Mouse (Mus musculus) lung, adult 2 months (tissue): ENCODE data around the gene 1810062G17Rik. TPM values are rescaled to one million over a fixed set of nuclear protein-coding genes. Genes with fewer than 3 reads are reported as not detected.
A peak's percentile ranks its signal among the peaks of the same experiment; 100 is the strongest.

Experiments used
- DNase-seq: peaks from one replicate; pipeline ENCODE4 v3.0.0; 2022
- H3K4me1 ChIP-seq: fragments of 200-500 bp; 2 replicates; pipeline ENCODE4 v1.6.1; 2011; ENCODE audit warnings: low read length; ENCODE audit not compliant: control insufficient read depth, insufficient read depth
- H3K4me3 ChIP-seq: fragments of 200-500 bp; replicated peaks from 2 replicates; pipeline ENCODE3; 2011; ENCODE audit warnings: low read depth, mild to moderate bottlenecking, control low read depth, low read length; ENCODE audit errors: extremely low read depth
- CTCF ChIP-seq: fragments of 200-500 bp; IDR thresholded peaks from 2 replicates; pipeline ENCODE4 v1.5.1; 2011; ENCODE audit warnings: mild to moderate bottlenecking, low read length, control low read depth; ENCODE audit not compliant: insufficient read depth
- POLR2A ChIP-seq: fragments of 200-500 bp; IDR thresholded peaks from 2 replicates; pipeline ENCODE4 v1.6.1; 2011; ENCODE audit warnings: low read depth, mild to moderate bottlenecking, control low read depth, low read length, borderline replicate concordance; ENCODE audit errors: extremely low read depth
- WGBS: fragments of 180-500 bp; shearing (Covaris S2); methylation state at CpG from one replicate; pipeline ENCODE4 v1.1.7; 2018; 5-methylcytosine and 5-hydroxymethylcytosine counted together
- polyA plus RNA-seq: library from polyadenylated mRNA; depleted of rRNA; stranded (reverse); fragments of >200 nt; gene quantifications from 2 replicates; pipeline ENCODE4 v1.2.3, GENCODE M21; 2012

1810062G17Rik gene
- polyA plus RNA-seq, 1 experiment: 4.1 TPM

DNA sequence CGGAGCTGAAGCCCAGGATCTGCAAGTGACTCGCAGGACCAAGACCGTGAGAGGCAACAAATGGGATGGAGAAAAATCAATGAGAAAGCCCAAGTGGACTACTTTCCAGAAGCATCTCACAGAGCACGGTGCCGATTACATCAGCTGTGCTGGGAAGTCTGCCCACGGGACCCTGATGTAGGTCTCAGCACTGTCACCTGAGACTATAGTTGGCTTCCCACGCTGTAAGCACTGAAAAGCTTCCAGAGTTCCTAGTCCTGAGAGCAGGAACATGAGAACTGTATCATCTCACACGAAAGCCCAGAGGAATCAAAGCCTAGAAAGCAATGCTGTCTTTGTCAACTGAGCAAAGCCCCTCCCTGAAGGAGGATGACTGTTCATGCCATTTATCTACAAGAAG, 20.6 kb upstream of the 1810062G17Rik start:
- no peak for DNase-seq
- no peak for TF ChIP-seq POLR2A
- WGBS: 88% methylated on average over 8 of the region's 8 CpGs
- no peak overlapping the region for H3K4me3 ChIP-seq
- H3K4me1 ChIP-seq: no peaks in the 10 kb centered on the region

DNA sequence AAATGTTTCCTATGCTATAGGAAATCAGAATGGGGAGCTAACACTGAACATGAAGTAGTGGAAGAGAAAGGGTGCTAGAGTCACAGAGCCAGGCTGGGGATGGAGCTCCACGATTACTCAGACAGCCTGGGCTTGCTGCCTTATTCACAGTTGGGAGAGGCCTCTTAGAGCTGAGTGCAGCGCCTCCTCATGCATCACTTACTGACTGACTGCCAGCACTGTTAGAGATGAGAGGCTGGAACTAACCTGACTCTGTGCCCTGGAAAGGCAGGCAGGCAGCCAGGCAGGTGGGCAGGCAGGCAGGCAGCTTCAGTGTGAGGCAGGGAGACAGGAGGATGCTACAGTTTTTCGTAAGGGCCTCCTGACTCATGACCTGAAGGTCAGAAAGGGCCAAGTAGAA, 20.2 kb upstream of the 1810062G17Rik start:
- H3K4me3 ChIP-seq: no peak overlapping the region
- DNase-seq: no peak

DNA sequence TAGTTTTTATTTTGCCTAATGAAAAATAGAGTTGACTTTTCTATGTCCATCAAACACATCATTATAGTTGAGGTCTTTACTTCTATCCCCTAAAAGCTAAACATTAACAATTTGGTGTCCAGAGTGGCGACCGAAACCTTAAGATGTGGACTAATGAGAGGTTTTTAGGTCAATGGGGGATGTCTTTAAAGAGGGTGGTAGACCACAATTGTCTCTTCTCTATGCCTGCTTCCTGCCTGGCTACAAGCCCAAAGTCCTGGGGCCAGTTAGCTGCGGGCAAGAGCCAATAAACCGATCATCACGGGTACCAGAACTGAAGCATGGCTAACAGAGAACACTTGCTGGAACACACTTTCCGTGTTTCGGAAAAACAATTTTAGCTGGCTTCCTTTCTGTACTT, 15.0 kb upstream of the 1810062G17Rik start:
- WGBS: 73% methylated on average over 7 of the region's 7 CpGs
- no peak overlapping the region for H3K4me3 ChIP-seq
- no peak for DNase-seq
- TF ChIP-seq POLR2A (no peak), CTCF (no peak)
- H3K4me1 ChIP-seq: no peaks in the 10 kb centered on the region

More for the DNA sequence above, 20.2 kb upstream of the 1810062G17Rik start:
- WGBS: 60% methylated on average over 3 of the region's 3 CpGs
- no peaks in the 10 kb centered on the region for H3K4me1 ChIP-seq
- TF ChIP-seq CTCF (no peak), POLR2A (no peak)

DNA sequence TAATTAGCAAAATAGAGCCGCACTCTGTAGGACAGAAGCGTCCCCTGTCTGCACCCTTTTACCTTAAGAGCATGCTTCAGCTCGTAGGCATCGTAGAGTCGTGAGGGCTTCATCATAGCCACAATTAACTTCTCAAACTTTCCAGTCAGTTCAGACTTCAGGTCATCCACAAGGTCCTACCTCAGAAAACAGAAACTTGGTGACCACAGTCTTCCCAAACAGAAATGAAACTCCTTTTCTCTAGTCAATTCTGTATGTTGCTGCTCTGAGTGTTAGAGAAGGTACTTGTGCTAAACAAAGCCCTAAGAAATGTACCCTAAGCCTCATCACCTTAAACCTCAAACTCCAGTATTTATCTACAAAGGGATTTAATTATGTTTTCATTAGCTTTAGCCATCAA, 13.9 kb upstream of the 1810062G17Rik start:
- TF ChIP-seq CTCF (no peak), POLR2A (no peak)
- H3K4me3 ChIP-seq: no peak overlapping the region
- DNase-seq: no peak
- 91% methylated on average over 5 of the region's 5 CpGs for WGBS
- H3K4me1 ChIP-seq: no peaks in the 10 kb centered on the region

DNA sequence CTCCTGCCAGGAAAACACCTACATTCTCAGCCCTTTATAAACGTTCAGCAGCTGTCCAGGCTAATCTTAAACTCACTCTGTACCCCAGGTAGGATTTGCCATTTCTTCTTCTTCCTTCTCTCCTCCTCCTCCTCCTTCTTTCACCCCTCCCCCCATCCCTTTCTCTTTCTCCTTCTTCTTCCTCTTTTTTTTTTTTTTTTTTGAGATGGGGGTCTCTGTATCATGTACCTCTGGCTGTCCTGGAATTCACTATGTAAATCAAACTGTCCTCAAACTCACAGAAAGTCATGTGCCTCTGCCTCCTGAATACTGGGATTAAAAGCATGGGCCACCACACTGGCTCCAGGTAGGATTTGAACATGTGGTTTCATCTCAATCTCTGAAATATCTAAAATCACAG, 13.4 kb upstream of the 1810062G17Rik start:
- DNase-seq: no peak
- TF ChIP-seq POLR2A: no peak
- TF ChIP-seq CTCF: no peak
- Histone ChIP-seq H3K4me1 (no peaks in the 10 kb centered on the region), H3K4me3 (no peak overlapping the region)
- WGBS: 55% methylated on average over 1 of the region's 1 CpGs

DNA sequence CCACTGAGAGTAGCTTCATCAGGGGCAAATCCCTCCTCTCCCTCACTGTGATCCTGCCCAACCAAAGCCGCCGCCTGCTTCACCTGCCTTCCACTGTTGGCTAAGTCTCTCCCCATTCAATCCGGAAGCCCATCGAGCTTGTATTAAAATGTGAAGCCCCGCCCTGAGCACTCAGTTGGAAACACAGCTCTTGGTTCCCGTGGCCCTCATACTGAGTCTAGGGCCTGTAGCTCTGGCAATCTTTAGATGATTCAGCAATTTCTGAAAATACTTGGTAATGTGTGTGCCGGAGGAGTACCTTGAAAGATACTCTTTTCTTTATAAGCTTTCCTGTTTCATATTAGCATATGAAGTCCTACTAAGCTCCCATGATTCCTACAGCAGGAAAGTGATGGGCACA, 10.2 kb upstream of the 1810062G17Rik start:
- WGBS: 60% methylated on average over 7 of the region's 7 CpGs
- no peak for TF ChIP-seq POLR2A
- no peak for TF ChIP-seq CTCF
- H3K4me3 ChIP-seq: no peak overlapping the region

DNA sequence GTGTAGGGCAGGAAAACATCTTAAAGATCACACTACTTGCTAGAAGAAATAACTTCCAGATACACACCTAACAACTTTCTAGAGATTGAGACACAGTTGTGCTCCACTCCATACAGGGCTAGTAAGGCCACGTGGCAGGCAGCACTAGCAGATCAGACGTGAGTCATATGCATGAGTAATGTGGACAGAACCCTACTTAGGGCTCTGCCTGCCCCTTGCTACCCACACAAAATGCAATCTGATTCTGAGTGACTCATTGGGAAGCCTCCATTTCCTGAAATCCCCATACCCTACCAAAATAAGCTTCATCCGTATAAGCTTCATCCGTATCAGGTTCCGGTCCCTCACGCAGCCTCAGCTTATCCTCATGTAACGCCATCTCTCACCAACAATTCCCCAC, 8.1 kb upstream of the 1810062G17Rik start:
- WGBS: 66% methylated on average over 7 of the region's 7 CpGs
- Histone ChIP-seq H3K4me1 (peaks cover 9% of the 10 kb centered on the region), H3K4me3 (no peak overlapping the region)
- no peak for DNase-seq
- TF ChIP-seq CTCF (no peak), POLR2A (no peak)

More for the DNA sequence above, 10.2 kb upstream of the 1810062G17Rik start:
- no peak for DNase-seq
- H3K4me1 ChIP-seq: peaks cover 2% of the 10 kb centered on the region; the same call in 1 of the 2 replicates

DNA sequence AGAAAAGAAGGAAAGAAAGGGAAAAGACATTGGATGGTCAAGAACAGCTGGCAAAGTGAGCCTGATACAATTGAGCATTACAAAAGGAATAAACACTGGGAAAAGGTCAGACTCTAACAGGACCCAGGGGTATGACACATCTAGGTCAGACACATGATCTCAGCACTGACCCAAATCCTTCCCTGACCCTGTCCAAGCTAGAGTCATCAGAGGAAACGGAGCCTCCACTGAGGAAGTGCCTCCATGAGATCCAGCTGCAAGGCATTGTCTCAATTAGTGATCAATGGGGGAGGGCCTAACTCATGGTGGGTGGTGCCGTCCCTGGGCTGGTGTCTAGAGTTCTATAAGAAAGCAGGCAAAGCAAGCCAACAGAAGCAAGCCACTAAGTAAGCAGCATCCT, 6.9 kb upstream of the 1810062G17Rik start:
- no peak for DNase-seq
- Histone ChIP-seq H3K4me3 (no peak overlapping the region), H3K4me1 (peaks cover 9% of the 10 kb centered on the region)
- TF ChIP-seq POLR2A (no peak), CTCF (no peak)
- 37% methylated on average over 2 of the region's 2 CpGs for WGBS

DNA sequence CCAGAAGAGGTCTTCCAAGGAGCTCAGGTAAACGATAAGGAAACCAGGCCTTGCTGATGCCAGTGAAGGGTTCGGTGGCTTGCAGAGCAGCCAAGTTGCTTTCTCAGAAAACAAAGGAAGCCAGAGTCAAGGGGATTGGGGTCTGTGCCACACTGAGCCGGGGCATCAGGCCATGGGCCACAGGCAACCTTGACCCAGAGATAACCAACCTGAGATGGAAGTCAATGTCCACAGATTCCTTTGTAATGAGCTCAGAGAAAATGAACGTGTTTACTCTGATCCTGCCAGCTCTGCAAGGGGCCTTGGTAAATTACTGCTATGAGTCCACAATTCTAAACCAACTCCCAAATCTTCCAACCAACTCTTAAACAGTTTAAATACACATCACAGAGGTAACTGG, 3.9 kb upstream of the 1810062G17Rik start:
- Histone ChIP-seq H3K4me3 (no peak overlapping the region), H3K4me1 (peaks cover 13% of the 10 kb centered on the region)
- no peak for TF ChIP-seq CTCF
- TF ChIP-seq POLR2A: no peak
- 29% methylated on average over 4 of the region's 4 CpGs for WGBS
- no peak for DNase-seq

DNA sequence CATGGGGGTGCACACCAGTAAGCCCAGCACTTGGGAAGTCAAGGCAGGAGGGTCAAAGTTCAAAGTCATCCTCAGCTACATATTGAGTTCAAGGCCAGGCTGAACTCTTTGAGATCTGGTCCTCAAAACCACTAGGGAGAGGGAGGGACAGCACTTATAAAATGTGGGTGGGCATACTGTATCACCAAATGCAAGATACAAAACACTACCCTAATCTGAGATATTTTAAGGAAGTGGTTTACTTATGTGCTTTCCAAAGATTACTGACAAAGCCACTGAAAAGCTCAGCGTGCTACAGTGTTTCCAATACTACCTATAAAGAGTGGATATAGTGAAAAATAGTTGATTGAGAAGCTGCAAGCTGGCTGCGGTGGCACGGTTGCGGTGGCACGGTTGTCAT, 2.5 kb upstream of the 1810062G17Rik start:
- Histone ChIP-seq H3K4me1 (peaks cover 10% of the 10 kb centered on the region), H3K4me3 (no peak overlapping the region)
- 85% methylated on average over 5 of the region's 5 CpGs for WGBS
- no peak for TF ChIP-seq POLR2A
- no peak for TF ChIP-seq CTCF
- DNase-seq: no peak

DNA sequence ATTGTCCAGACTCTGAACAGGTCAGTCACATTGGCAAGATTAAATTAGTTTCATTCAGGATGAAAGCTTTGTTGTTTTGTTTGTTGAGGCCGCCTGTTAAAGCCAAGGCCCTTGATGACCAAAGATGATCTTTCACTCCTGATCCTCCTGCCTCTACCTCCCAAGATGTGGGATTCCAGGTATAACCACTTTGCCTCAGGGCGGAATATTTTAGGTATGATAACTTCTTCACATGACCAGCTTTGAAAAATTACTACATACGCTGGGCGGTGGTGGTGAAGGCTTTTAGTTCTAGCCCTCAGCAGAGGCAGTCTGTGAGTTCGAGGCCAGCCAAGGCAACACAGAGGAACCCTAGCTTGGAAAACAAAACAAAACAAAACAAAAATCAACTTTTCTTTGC, 1.3 kb upstream of the 1810062G17Rik start:
- peak overlapping the region; percentile 26 for H3K4me3 ChIP-seq

More for the DNA sequence above, 1.3 kb upstream of the 1810062G17Rik start:
- no peak for TF ChIP-seq POLR2A
- TF ChIP-seq CTCF: no peak
- peaks cover 10% of the 10 kb centered on the region for H3K4me1 ChIP-seq
- no peak for DNase-seq
- 68% methylated on average over 5 of the region's 5 CpGs for WGBS
